Mouse (Mus musculus) kidney, adult 11 months (tissue): Measurements from ENCODE around the gene Atp8a1.
"Not testable (repeated sequence)": the region's sequence is repeated elsewhere in the genome, so short reads cannot be mapped to it uniquely, and the experiment has no call there.

Source experiments
- DNase-seq: peaks from one replicate; pipeline ENCODE4 v3.0.0; 2022

Gene Atp8a1

GRCm38 (mm10) chr5:67826278-67826677 lies 21.0 kb downstream of the Atp8a1 start:
- no peak for DNase-seq

- no peak for DNase-seq
Measured at GRCm38 (mm10) chr5:67824600-67824999, 22.6 kb downstream of the Atp8a1 start.

GRCm38 (mm10) chr5:67823771-67824170 lies 23.5 kb downstream of the Atp8a1 start:
- DNase-seq: no peak

DNA sequence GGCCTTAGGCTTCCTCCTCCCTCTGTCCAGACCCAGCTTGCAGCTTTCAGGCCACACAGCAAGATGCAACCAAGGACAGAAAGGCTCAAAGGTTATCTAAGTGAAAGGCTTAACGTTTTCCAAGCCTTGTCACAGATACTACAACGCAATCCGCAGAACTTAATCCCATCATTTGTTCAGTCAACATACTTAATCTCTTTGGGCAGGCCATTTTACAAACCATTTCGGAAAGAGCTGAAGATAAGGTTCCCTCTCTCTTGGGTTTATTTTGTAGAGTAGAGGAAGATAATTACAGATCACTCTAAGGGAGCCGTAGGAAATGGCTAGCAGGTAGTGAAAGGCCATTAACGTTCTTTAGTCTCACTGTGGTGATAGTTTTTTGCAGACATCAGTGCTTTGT lies 24.6 kb downstream of the Atp8a1 start:
- no peak for DNase-seq

GRCm38 (mm10) chr5:67821987-67822401 lies 25.2 kb downstream of the Atp8a1 start:
- DNase-seq: no peak

DNA sequence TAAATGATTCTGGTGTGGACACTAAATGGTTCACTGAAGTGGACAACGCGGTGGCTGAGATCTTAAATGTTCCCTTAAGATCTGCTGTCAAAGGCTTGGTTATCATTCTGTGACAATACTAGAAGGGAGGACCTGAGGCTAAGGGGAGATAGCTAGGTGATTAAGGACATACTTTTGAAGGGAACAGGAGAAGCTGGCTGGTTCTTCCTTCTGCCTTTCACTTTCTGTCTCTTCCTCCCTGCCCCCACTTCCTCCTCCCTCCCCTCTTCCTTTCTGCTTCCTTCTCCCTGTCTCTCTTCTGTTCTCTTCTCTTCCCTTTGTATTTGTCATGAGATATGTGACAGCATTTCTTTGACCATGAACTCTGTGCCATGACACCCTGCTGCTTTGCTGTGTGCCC lies 26.0 kb downstream of the Atp8a1 start:
- no peak for DNase-seq

- DNase-seq: no peak
Measured at GRCm38 (mm10) chr5:67819451-67819850, 27.8 kb downstream of the Atp8a1 start.

GRCm38 (mm10) chr5:67815572-67816325 lies 31.5 kb downstream of the Atp8a1 start:
- DNase-seq: no peak

GRCm38 (mm10) chr5:67815060-67815459 lies 32.2 kb downstream of the Atp8a1 start:
- not testable (repeated sequence) for DNase-seq

GRCm38 (mm10) chr5:67814437-67814965 lies 32.7 kb downstream of the Atp8a1 start:
- DNase-seq: no peak

GRCm38 (mm10) chr5:67813334-67813733 lies 33.9 kb downstream of the Atp8a1 start:
- no peak for DNase-seq

- no peak for DNase-seq
Measured at GRCm38 (mm10) chr5:67802174-67803030, 44.8 kb downstream of the Atp8a1 start.

GRCm38 (mm10) chr5:67800801-67801200 lies 46.4 kb downstream of the Atp8a1 start:
- no peak for DNase-seq

DNA sequence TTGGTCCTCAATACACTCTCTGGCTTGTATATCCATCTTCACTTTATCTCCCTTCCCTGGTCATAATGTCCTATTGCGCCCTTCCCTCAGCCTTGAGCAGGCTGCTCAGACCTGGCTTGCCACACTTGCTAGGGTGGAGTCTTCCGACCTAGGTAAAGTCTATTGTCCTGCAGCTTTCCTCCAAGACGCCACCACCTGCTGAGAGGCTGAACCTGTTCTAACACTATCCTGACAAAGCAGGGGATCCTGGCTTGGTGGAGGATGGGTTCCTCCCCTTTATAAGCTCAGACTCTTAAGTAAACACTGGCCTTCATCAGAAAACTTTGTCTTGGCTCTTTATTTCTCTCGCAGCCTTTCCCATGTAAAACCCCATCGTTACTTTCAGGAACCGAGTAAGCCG lies 47.4 kb downstream of the Atp8a1 start:
- no peak for DNase-seq

DNA sequence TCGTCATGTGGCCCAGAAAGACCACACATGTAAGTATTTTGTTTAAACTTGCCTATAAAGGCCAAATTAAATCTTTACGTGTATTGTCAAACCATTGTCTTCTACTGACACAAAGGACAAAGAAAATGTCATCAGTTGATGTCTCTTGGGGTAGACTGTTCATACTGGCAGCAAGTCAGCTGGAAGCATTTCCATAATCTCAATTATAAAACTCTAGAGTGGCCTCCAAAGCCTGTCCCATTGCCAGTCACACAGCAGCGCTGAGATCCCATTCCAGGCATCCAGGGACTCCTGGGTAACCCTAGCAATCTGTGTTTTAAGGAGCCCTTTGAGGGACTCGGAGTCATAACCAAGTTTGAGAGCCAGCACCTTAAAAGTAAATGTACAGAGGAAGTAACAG lies 48.9 kb downstream of the Atp8a1 start:
- DNase-seq: no peak

GRCm38 (mm10) chr5:67797006-67797958 lies 50.0 kb downstream of the Atp8a1 start:
- peak; percentile 28 for DNase-seq

DNA sequence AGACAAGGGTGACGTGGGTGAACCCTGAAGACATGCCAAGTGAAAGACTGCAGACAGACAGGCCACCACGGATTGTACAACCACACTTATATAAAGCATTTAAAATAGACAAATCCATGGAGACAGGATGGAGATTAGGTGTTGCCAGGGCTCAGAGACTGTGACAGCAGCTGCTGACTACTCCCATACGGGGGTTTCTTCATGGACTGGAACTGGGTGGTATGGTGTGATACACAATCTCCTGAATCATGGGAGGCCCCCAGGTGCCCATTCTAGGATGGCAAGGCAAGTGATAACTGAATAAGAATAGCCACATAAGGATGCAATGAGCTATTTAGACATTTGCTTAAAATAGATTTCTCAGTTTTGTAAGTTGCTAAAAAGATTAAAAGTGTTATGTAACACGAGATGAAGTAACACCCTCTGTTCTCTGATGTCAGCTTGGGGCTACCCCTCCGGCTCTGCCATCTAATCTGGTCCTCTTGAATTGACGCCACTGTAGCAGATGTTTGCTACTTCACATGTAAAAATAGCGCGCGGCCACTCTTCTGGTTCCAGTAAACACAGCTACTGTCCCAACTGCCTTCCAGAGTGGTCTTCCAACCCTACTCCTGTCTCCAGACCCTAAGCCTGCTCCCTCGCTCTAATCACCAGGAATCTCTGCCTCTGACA lies 53.0 kb downstream of the Atp8a1 start:
- DNase-seq: no peak

DNA sequence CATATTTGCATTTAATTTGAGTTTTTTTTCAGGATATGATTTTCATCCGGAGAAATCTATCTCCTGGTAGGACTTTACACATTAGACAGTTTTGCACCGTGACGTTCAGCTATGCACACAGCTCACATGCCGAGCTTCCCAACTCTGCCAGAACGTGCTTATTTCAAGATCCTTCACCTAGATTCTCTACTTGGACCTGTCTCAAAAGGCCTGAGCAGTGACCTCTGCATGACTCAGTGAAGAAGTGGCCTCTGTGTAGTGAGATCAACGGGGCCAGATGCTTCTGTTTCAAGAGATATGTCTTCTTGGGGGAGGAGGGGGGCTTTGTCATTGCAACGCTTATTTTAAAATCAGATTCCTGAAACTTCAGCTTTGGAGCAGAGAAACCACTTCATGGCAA lies 64.5 kb downstream of the Atp8a1 start:
- no peak for DNase-seq

DNA sequence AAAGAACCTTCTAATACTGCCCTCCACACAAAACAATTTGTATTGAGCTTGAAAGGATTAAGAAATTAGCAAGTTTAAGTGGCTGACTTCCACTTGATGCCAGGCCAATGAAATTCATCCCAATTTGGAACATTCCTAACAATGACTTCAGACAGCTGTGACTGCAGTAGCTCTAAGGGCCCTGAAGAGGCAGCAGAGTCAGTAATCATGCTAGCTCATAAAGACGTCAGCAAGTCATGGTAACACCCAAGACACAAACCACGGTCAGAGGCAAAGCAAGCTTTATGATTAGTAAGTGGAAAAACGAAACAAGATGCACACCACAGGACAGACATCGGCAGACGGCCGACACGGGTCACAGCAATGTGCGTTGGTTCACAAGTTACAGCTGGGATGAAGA lies 69.2 kb downstream of the Atp8a1 start:
- DNase-seq: peak; percentile 17

GRCm38 (mm10) chr5:67774186-67774585 lies 73.0 kb downstream of the Atp8a1 start:
- no peak for DNase-seq

DNA sequence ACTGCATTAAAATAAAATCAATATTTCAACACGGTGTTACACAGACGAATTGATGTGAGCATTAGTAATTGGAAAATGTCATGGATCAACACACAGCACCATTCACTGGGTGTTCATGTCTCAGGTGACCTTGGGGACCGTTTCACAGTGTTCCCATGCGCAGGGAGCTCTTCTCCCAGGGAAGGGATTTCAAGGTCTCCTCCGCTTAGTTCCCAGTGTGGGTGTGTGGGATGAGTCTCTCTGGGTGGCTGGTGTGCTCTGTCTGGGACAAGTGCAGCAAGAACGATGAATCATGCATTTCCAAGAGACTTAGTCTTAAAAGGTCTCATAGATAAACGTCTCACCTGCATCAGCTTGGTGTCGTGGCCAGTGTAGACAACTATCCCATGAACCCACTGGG lies 78.5 kb downstream of the Atp8a1 start:
- DNase-seq: no peak

DNA sequence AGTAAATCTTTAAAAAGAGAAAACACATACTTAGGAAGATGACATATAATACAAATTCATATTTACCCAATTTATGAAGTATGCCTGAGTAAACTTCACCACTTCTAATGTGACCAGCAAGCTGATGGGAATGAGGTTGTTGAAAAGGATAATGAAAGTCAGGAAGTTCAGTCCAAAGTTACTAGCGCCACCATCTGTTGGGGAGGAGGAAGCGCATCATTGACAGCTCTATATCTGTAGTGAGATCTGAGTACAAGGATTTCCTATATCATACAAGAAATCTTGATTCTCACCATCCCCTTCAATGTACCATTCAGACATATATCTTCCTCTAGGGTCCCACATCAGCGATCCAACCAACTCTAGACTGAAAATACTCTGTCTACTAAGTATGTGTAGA lies 82.4 kb downstream of the Atp8a1 start:
- no peak for DNase-seq
